9 mouse cellular contexts compared by ENCODE assay signal in the genomic region with DNA sequence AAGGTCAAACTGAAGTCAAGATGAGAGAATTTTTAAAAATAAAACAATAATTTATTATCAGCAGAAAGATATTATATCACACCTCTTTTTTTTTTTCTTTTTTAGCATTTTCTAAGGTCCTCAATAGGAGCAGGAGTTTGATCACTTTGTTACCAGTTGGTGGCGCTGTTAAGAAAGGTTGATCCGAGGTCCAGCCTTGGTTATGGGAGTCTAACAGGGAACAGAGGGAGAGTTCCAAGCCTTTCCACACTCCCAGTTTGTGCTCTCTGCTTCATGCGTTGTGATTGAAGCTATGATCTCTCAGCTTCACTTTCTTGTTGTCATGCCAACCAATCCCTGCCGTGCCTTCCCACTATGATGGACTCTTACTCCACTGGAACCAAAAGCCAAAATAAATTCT.
DNase-seq lines count a peak whose midpoint lies in the region; ATAC-seq and TF ChIP-seq lines count a peak whose summit lies in the region.
"Had no signal": no experiment of that assay in that cellular context is flagged by ENCODE, and none has a peak within 500 bp of the region (broad histone marks: within the 10 kb centered on the region; RNA-seq: fewer than 3 reads in every experiment).

No protein-coding gene starts in this region.

- H3K9ac ChIP-seq in forebrain, postnatal 0 days = no peak overlapping the region
- H3K9ac ChIP-seq: embryonic facial prominence, embryonic 15.5 days had no signal

- H3K27ac ChIP-seq in forebrain, postnatal 0 days (ENCODE audit: low read depth, low read length) = no peak overlapping the region
- no peak overlapping the region for H3K27ac ChIP-seq in forebrain, embryonic 10.5 days
- H3K27ac ChIP-seq: embryonic facial prominence, embryonic 15.5 days had no signal

- H3K27me3 ChIP-seq in forebrain, postnatal 0 days (ENCODE audit: insufficient read depth, low read length) = no peaks in the 10 kb centered on the region
- H3K27me3 ChIP-seq in forebrain, embryonic 10.5 days (ENCODE audit: poor library complexity, severe bottlenecking) = no peaks in the 10 kb centered on the region
- H3K27me3 ChIP-seq in splenic B cell, adult 2 months (ENCODE audit: control insufficient read depth, insufficient read depth, low read length, poor library complexity, severe bottlenecking) = no peaks in the 10 kb centered on the region
- H3K27me3 ChIP-seq: embryonic facial prominence, embryonic 15.5 days had no signal

- WGBS in forebrain, postnatal 0 days = 44% methylated on average over 4 of the region's 4 CpGs
- WGBS in forebrain, embryonic 10.5 days = 50% methylated on average over 4 of the region's 4 CpGs
- 47% methylated on average over 4 of the region's 4 CpGs for WGBS in lung, adult 2 months

- no peaks in the 10 kb centered on the region for H3K36me3 ChIP-seq in forebrain, postnatal 0 days (ENCODE audit: insufficient read depth)
- H3K36me3 ChIP-seq in forebrain, embryonic 10.5 days (replicated peaks) = no peaks in the 10 kb centered on the region
- no peaks in the 10 kb centered on the region for H3K36me3 ChIP-seq in splenic B cell, adult 2 months (ENCODE audit: control insufficient read depth, insufficient read depth, low read length, poor library complexity, severe bottlenecking)
- H3K36me3 ChIP-seq: embryonic facial prominence, embryonic 15.5 days had no signal

- TF ChIP-seq CTCF in forebrain, postnatal 0 days (IDR thresholded peaks at IDR 0.05; ENCODE audit: low read depth) = no peak; the same call in 1 of the 2 replicates
- TF ChIP-seq CTCF in lung, adult 2 months (IDR thresholded peaks at IDR 0.05; ENCODE audit: insufficient read depth, low read length) = no peak

- no peaks in the 10 kb centered on the region for H3K4me1 ChIP-seq in forebrain, postnatal 0 days (ENCODE audit: insufficient read depth)
- H3K4me1 ChIP-seq in forebrain, embryonic 10.5 days = no peaks in the 10 kb centered on the region
- H3K4me1 ChIP-seq in lung, adult 2 months (ENCODE audit: control insufficient read depth, insufficient read depth, low read length) = no peaks in the 10 kb centered on the region
- H3K4me1 ChIP-seq: embryonic facial prominence, embryonic 15.5 days had no signal

- no peak for TF ChIP-seq POLR2A in lung, adult 2 months (IDR thresholded peaks at IDR 0.05; ENCODE audit: borderline replicate concordance, extremely low read depth, low read depth, low read length)

- H3K4me3 ChIP-seq in forebrain, postnatal 0 days (ENCODE audit: low read depth, low read length) = no peak overlapping the region
- no peak overlapping the region for H3K4me3 ChIP-seq in forebrain, embryonic 10.5 days
- H3K4me3 ChIP-seq in lung, adult 2 months (replicated peaks; ENCODE audit: extremely low read depth, low read depth, low read length) = no peak overlapping the region
- H3K4me3 ChIP-seq: embryonic facial prominence, embryonic 15.5 days had no signal

- intact Hi-C loops in heart, postnatal 14 days (cut with DNase I) = loop anchor here (5.0 kb wide), 2 partner anchors 270 to 365 kb away; partner anchors contain the start of gene St8sia4

- H3K9me3 ChIP-seq in forebrain, postnatal 0 days (ENCODE audit: low read length) = no peaks in the 10 kb centered on the region
- no peaks in the 10 kb centered on the region for H3K9me3 ChIP-seq in forebrain, embryonic 10.5 days
- H3K9me3 ChIP-seq: embryonic facial prominence, embryonic 15.5 days had no signal

- ATAC-seq in forebrain, postnatal 0 days = no peak

- H3K4me2 ChIP-seq in forebrain, postnatal 0 days (ENCODE audit: low read depth) = no peak overlapping the region
- H3K4me2 ChIP-seq: embryonic facial prominence, embryonic 15.5 days had no signal

- DNase-seq in forebrain, postnatal 0 days = peak; percentile 8
- no peak for DNase-seq in forebrain, embryonic 10.5 days (ENCODE audit: extremely low spot score, low spot score)
- DNase-seq in lung, adult 18-20 months = peak; percentile 6 to 17
- no peak for DNase-seq in lung, adult 2 months
- peak; percentile 4 to 24 for DNase-seq in heart, postnatal 14 days
- peak; percentile 61 for DNase-seq in splenic B cell, adult 2 months (ENCODE audit: low read depth, low spot score)
- no peak for DNase-seq in urinary bladder, postnatal 10 days (ENCODE audit: low spot score)
- no peak for DNase-seq in gastrocnemius, adult 8-10 months (ENCODE audit: low spot score in 2 of 2)

Comparison
In these comparisons a context has a peak if more than half of its experiments do, and no peak if none do; other contexts are left out.
1. DNase-seq: peak in forebrain, postnatal 0 days (single experiment), lung, adult 18-20 months (2 of 2), heart, postnatal 14 days (2 of 2) and splenic B cell, adult 2 months (single experiment); none in forebrain, embryonic 10.5 days (single experiment), lung, adult 2 months (single experiment), urinary bladder, postnatal 10 days (single experiment) and gastrocnemius, adult 8-10 months (0 of 2).